Mouse (Mus musculus) layer of hippocampus, adult 2 months (tissue): ENCODE measurements around the gene Lrmda. TPM values are rescaled to one million over a fixed set of nuclear protein-coding genes. Genes with fewer than 3 reads are reported as not detected.

Source experiments
- DNase-seq, 2 experiments: peaks; one replicate each; pipeline ENCODE4 v3.0.0; 2022; ENCODE audit warnings: low spot score in 2 of 2
- H3K27ac ChIP-seq: fragments of 200-600 bp; 2 replicates; pipeline ENCODE4 v1.8.1; 2022
- H3K4me3 ChIP-seq: fragments of 200-600 bp; 2 replicates; pipeline ENCODE4 v1.8.1; 2022; ENCODE audit warnings: mild to moderate bottlenecking
- CTCF ChIP-seq: fragments of 200-600 bp; conservative IDR thresholded peaks from 2 replicates; pipeline ENCODE4 v1.8.1; 2022; ENCODE audit warnings: antibody characterized with exemption, mild to moderate bottlenecking, moderate library complexity
- total RNA-seq, 2 experiments: library from RNA; stranded (reverse); gene quantifications; 2 replicates each; pipeline ENCODE4 v1.2.3; 2021

Gene Lrmda
- total RNA-seq, 2 experiments from 2014 or later = 0.87 to 1.5 TPM

DNA sequence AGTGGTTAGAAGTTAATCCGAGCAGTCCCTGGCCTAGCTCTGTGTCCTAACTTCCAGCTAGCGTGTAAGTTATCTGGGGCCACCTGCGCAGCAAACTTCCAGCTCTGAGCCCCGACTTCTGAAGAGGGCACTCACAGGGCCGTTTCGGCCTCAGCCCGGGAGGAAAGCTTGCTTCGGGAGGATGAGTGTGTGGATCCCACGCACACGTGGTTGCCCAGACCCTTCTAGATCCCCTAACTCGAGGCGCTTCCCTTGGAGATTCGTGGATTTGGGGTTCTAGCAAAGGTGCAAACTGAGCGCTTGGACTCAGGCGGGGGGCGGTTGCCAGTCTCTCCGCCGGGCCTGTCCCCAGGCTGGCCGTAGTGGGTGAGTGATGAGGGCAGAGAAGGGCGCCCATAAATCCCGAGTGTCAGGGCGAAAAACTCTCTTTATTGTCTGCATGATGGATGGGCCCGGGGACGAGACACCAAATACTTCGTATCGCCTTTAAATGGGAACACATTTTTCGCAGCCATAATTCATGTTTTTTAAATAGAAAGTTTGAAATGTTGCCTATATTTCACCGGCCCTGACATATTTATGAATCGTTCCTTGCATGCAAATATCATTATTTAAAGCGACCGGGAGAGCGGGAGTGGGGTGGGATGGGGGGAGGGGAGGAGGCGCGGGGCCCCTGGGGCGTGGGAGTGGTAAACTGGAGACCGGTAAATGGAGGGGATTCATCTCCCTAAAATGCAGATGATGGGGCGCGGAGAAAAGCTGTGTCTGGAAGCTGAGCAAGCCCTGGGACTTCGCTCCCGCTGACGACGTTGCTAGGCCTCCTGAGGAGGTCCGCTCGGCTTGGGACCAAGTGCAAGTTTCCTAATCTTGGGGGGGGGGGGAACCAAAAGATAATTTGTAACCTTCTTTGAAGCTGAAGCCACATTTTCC, 25.2 kb upstream of the Lrmda start:
- no peak for TF ChIP-seq CTCF
- H3K27ac ChIP-seq = no peak overlapping the region
- H3K4me3 ChIP-seq = peak overlapping the region; percentile 58; the same call in 1 of the 2 replicates
- DNase-seq = no peak

DNA sequence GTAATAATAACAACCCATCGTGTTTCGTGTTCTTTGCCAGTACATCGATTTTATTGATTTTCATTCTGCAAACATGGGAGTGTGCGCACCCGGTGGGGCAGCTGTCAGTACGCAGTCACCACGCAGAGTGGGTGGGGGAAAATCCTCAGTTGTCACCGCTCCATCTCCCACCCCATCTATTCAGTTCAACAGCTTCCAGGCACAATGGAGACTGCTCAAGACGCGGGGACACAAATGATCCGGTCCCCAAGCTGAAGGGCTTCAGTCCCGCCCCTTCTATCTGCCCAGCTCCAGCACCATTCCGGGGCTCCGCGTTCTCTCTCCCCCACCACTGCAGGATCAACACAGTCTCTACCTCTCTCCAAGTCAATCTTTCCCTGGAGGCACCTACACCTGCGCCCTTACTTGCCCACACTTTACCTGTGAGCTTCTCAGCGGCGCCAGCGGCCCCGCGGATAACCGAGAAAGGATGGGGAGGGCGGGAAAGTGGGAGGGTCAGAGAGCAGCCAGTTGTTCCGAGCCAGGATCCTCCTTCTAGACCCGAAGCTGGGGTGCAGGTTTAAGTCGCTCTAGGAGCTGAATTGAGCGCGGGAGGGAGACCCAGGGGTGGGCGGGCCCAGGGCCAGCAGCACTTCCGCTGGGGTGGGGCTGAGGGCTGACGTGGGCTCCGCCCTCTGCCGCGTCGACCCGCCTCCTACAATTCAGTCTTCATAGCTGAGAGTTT, 24.3 kb upstream of the Lrmda start:
- Histone ChIP-seq H3K27ac (no peak overlapping the region), H3K4me3 (peak overlapping the region; percentile 58)
- DNase-seq = no peak
- no peak for TF ChIP-seq CTCF

DNA sequence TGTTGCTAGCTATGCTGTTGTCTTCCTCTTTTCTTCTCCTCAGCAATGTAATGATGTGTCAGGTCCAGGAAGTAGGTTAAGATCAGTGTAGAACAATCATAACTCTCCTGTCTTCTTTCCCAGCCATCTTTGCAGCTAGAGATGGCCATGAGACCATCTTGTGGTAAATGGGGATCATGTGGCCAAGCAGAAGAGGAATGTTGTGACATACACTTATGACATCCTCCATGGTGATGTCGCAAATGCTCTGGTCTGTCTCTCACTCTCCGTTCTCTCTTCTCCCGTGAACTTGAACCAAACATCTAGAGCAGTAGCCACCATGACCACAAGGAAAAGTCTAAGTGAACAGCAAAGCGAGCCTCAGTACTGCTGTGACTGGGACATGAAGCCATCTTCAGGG, 19.9 kb upstream of the Lrmda start:
- no peak overlapping the region for H3K4me3 ChIP-seq
- no peak for DNase-seq
- H3K27ac ChIP-seq = no peak overlapping the region
- TF ChIP-seq CTCF = no peak

DNA sequence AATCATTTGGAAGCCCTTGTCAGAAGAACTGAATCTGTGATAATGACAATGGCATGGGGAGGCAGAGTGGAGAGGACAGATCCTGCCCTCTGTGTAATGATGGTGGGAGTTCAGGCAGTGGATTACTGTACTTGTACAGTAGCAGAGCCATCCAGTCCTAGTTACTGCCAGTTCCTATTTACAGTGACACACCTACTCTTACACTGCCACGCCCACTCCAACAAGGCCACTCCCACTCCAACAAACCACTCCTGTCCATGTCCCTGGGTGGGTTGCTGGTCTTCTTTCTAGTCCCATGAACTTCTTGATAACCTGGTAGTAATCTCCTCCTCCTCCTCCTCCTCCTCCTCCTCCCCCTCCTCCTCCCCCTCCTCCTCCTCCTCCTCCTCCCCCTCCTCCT, 16.3 kb upstream of the Lrmda start:
- DNase-seq = no peak
- Histone ChIP-seq H3K4me3 (no peak overlapping the region), H3K27ac (no peak overlapping the region)
- TF ChIP-seq CTCF = no peak

DNA sequence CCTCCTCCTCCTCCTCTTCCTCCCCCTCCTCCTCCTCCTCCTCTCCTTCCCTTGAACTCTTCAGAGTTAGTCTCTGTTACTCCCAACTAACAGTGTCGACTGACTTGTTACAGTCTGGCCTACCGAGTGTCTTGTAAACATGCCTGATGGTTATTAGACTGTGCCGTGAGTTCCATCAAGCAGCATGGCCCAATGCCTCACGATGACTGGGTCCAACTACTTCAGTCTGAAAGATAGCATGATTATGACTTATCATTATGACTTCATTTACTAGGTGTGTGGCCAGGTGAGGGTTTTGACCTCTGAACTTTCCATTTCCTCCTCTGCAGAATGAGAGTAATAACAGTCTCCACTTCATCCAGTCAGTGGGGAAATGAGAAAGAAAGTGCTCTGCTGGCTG, 15.9 kb upstream of the Lrmda start:
- DNase-seq = no peak
- H3K4me3 ChIP-seq = no peak overlapping the region
- H3K27ac ChIP-seq = no peak overlapping the region
- no peak for TF ChIP-seq CTCF

DNA sequence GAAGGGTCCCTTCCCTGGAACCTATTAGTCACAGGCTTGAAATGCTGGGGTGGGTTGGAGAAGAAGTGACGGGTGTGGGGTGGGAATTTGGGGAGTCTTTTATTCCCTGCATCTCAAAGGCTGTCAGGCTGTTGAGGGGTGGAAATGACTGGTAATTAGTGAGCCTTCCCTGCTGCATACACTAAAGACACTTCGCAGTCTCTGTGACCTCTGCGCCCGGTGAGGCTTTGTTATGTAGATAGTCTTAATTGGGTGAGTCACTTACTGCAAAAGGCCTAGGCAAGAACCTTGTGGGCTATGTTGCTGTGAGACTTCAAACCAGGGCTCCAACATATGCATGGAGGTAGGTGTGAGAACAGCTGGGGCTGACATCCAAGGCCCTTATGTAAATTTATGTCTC, 14.6 kb upstream of the Lrmda start:
- no peak overlapping the region for H3K27ac ChIP-seq
- DNase-seq = no peak
- no peak for TF ChIP-seq CTCF
- H3K4me3 ChIP-seq = no peak overlapping the region

DNA sequence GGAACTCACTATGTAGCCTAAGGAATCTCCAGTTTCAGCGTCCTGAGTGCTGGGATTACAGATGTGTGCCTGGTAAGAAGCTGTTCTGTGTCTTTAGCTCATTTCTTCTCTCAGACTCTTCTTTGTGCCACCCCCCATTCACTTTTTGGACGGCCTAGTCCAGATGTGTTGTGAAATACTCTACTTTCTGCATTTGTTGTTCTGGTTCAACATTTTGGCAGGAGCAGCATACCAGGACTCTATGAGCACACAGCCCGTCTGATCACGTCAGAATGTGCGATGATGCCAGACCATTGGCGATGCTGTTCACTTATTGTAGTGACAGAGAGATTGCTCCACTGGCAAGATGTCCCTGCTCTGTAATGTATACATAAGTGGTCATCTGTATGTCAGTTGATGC, 12.5 kb upstream of the Lrmda start:
- no peak overlapping the region for H3K4me3 ChIP-seq
- no peak for TF ChIP-seq CTCF
- no peak overlapping the region for H3K27ac ChIP-seq
- DNase-seq = no peak

DNA sequence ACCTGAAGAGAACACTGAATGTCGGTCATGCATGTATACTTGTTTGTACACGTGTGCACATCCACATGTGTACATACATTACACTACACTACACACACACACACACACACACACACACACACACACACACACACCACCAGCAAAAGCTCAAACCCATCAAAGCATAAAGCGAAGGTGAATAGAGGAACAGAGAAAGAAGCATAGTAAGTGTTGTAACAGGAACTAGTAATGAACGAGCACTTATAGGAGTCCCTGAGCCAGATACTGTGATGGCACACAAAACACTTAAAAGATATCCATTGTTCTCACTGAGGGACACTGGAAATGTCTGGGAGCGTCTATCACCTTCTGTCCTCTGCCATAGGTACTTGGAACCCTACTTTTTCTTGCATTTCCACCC, 5.2 kb upstream of the Lrmda start:
- no peak overlapping the region for H3K27ac ChIP-seq
- DNase-seq = no peak
- H3K4me3 ChIP-seq = no peak overlapping the region
- no peak for TF ChIP-seq CTCF

DNA sequence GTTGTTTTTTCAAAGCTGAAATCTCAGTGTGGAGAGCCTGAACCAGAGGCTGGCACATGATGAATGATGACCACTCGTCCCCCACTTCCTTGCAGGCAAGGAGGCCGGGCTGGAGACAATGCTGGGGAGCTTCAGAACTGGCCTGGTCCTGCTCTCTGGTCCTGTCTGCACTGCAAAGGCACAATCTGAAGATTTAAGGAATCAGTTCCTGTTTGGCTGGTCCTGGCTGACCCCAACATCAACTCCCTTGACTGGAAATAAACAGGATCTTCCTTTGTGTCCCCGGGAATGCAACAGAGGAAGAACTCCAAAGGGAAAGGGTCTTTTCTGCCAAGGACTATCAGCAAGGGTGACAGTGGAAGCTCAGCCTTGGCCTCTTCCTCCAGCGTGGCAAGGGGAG, 4.7 kb upstream of the Lrmda start:
- DNase-seq = no peak
- Histone ChIP-seq H3K27ac (no peak overlapping the region), H3K4me3 (no peak overlapping the region)
- no peak for TF ChIP-seq CTCF

DNA sequence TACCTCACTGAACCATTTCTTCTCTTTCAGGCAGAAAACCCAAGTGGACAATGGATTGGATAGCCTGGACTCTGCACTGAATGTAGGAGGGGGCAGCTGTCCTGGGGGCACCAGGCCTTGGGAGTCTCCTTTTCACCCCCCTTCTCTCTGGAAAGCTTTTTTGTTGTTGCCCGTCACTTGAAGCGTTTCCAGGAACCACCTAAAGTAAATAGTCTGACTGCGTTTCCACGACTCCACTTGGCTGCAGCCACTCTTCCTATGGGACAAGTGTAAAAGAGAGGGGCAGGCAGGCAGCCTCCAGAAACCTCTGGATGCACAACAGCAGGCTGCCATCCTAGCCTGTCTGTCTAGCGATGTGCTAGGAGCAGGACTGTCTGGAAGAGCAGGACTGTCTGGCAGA, 2.5 kb upstream of the Lrmda start:
- no peak overlapping the region for H3K27ac ChIP-seq
- DNase-seq = no peak
- no peak overlapping the region for H3K4me3 ChIP-seq
- TF ChIP-seq CTCF = no peak

DNA sequence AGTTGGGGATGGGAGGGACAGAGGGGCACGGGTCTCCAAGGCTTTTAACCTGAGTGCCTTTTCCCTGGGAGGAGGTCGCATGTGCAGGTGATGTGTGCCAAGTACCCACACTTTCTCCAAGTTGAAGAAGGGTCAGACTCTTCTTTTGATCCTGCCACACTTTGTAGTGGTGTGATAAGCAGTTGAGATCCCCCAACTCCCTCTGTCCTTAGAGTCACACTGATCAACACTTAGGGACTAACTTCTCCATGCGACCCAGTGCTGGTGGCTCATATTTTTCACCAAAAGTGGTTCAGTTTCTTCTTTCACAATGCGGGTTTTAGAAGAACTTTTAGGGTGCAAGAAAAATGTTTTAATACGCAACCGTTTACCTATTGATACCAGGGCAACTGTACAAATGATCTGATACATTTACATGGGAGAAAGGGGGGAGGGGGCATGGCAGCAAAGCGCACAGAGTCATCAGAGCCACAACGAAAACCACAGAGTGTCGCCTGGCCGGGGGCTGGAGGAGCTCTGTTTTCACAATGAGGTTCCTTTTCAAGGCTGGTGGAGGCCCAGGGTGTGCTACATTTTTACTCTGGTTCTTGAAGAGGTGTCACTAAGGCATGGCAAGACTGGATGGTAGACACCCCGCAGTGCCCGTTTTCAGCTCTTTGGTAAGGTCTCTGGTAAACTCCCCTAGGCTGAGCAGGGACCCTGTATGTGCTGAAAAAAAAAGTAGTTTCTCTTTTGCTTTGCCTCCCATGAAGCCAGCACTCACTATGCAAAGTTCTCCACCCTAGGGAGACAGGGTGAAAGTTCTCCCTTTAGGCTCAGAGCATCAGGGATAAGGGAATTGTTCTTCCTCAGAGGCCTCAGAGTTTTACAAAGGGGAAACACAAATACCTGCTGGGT, 685 bp downstream of the Lrmda start:
- DNase-seq = no peak
- Histone ChIP-seq H3K27ac (0 out of 2 replicates have a peak overlapping the region, but pooled peaks have one; percentile 32), H3K4me3 (peak overlapping the region; percentile 51)
- no peak for TF ChIP-seq CTCF

DNA sequence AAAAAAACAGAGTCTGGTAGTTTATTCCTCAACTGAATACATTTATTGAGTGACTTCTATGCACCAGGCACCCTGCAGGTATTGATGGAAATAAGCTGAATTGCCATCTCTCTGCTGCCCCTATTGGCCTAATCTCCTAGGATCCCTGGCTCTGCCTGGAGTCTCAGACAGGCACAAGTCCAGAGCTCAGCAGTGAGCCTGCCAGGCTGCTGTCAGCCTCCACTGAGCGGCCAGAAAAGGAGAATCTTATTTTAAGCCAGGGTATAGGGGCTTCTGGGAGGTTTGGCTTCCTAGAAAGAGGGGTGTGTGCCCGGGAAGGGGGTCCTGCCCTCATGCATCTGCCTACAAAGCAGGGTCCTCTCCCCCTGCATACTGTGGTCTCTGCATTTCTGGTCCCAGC, 1.4 kb downstream of the Lrmda start:
- H3K27ac ChIP-seq = no peak overlapping the region
- H3K4me3 ChIP-seq = no peak overlapping the region
- DNase-seq = peak; percentile 22 to 29
- TF ChIP-seq CTCF = peak; percentile 75

DNA sequence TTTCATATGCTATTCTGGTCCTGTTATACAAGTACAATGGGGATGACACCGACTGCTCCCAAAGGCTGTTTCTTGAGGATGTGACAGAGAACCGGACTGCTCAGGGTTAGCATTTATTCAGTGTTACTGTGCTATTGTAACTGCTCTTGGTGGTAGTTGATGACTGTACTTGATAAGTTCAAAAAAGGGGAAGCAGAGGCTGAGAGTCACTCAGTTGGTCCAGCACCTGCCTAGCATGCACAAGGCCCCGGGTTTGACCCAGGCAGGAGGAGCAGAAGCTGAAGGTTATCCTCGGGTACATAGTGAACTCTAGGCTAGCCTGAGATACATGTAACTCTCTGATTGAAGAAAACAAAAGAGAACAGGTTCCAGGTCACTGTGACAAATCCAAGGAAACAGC, 4.0 kb downstream of the Lrmda start:
- no peak for DNase-seq
- Histone ChIP-seq H3K27ac (no peak overlapping the region), H3K4me3 (no peak overlapping the region)
- TF ChIP-seq CTCF = no peak
